Mouse (Mus musculus) kidney, adult 2 months (tissue): ENCODE measurements around the gene Thra.

Source experiments
- CTCF ChIP-seq: fragments of 200-500 bp; conservative IDR thresholded peaks from 2 replicates; pipeline ENCODE4 v1.5.1; 2011; ENCODE audit warnings: low read depth, mild to moderate bottlenecking, control low read depth, low read length, moderate library complexity, mixed read lengths; ENCODE audit not compliant: insufficient read depth, insufficient read length
- POLR2A ChIP-seq: fragments of 200-500 bp; IDR thresholded peaks from one replicate; pipeline ENCODE4 v1.6.1; 2011; ENCODE audit warnings: low read depth, low read length, control low read depth

- TF ChIP-seq CTCF = no peak
- TF ChIP-seq POLR2A = no peak
Measured at GRCm38 (mm10) chr11:98771844-98772525, 31.5 kb downstream of the Thra start.
